Mouse (Mus musculus) liver, embryonic 11.5 days (tissue): ENCODE results near the gene Parva. TPM values are rescaled to one million over a fixed set of nuclear protein-coding genes. Genes with fewer than 3 reads are reported as not detected.

Experiments
- ATAC-seq: fragments of 200-750 bp; cut with Nextera tagmentation; replicated peaks from 2 replicates; pipeline ENCODE4 v1.8.0; 2017; ENCODE audit warnings: moderate number of reproducible peaks, mild to moderate bottlenecking, moderate TSS enrichment, moderate library complexity; ENCODE audit not compliant: low FRiP score
- DNase-seq: peaks from one replicate; pipeline ENCODE4 v3.0.0-alpha.2; 2017; ENCODE audit warnings: low spot score
- H3K27ac ChIP-seq: fragments of 300-500 bp; sonication (generic); 2 replicates; pipeline ENCODE4 v1.5.1; 2014; ENCODE audit warnings: mild to moderate bottlenecking, low read depth, low read length, control low read depth
- H3K27me3 ChIP-seq: fragments of 300-500 bp; sonication (generic); replicated peaks from 2 replicates; pipeline ENCODE4 v1.6.1; 2014; ENCODE audit warnings: low read length, mixed read lengths; ENCODE audit not compliant: control insufficient read depth, insufficient read depth
- H3K36me3 ChIP-seq: fragments of 300-500 bp; sonication (generic); 2 replicates; pipeline ENCODE4 v1.6.1; 2014; ENCODE audit warnings: mild to moderate bottlenecking, low read length, moderate library complexity, mixed read lengths; ENCODE audit not compliant: control insufficient read depth, insufficient read depth
- H3K4me1 ChIP-seq: fragments of 300-500 bp; sonication (generic); replicated peaks from 2 replicates; pipeline ENCODE4 v1.6.1; 2014; ENCODE audit warnings: low read length, mixed read lengths; ENCODE audit not compliant: control insufficient read depth, insufficient read depth
- H3K4me2 ChIP-seq: fragments of 300-500 bp; sonication (generic); 2 replicates; pipeline ENCODE4 v1.6.1; 2014; ENCODE audit warnings: mild to moderate bottlenecking, control low read depth, moderate library complexity
- H3K4me3 ChIP-seq: fragments of 300-500 bp; sonication (generic); 2 replicates; pipeline ENCODE4 v1.5.1; 2014; ENCODE audit warnings: low read depth, low read length, control low read depth
- H3K9ac ChIP-seq: fragments of 300-500 bp; sonication (generic); 2 replicates; pipeline ENCODE4 v1.6.1; 2014; ENCODE audit warnings: low read depth, low read length, control low read depth
- H3K9me3 ChIP-seq: fragments of 300-500 bp; sonication (generic); 2 replicates; pipeline ENCODE4 v1.6.1; 2016; ENCODE audit warnings: low read length, inconsistent platforms, mixed read lengths; ENCODE audit not compliant: control insufficient read depth
- WGBS: fragments of 180-500 bp; shearing (Covaris S2); extraction: QIAGEN DNeasy Blood & Tissue Kit; methylation state at CpG from one replicate; pipeline ENCODE4 v1.1.7; 2014; 5-methylcytosine and 5-hydroxymethylcytosine counted together
- polyA plus RNA-seq: library from polyadenylated mRNA; unstranded; fragments of >200 nt; fragmentation: Nextera tagmentation; extraction: Ambion mirVana; gene quantifications from 2 replicates; pipeline ENCODE4 v1.2.1, GENCODE M21; 2014

Gene Parva
- polyA plus RNA-seq, 1 experiment from 2014 or later, result 24.3 TPM

GRCm38 (mm10) chr7:112444985-112445367, 17.7 kb downstream of the Parva start:
- DNase-seq, result no peak
- no peak for ATAC-seq
- H3K9me3 ChIP-seq, result no peaks in the 10 kb centered on the region
- H3K4me2 ChIP-seq, result no peak overlapping the region
- no peaks in the 10 kb centered on the region; the same call in 1 of the 2 replicates for H3K36me3 ChIP-seq
- no peaks in the 10 kb centered on the region for H3K27me3 ChIP-seq
- no peak overlapping the region for H3K9ac ChIP-seq
- H3K27ac ChIP-seq, result no peak overlapping the region
- no peak overlapping the region for H3K4me3 ChIP-seq
- H3K4me1 ChIP-seq, result peaks cover 8% of the 10 kb centered on the region
- 38% methylated on average over 9 of the region's 9 CpGs for WGBS

- Histone ChIP-seq H3K9me3 (no peaks in the 10 kb centered on the region), H3K27ac (no peak overlapping the region), H3K4me2 (no peak overlapping the region), H3K9ac (no peak overlapping the region), H3K4me1 (peaks cover 8% of the 10 kb centered on the region), H3K36me3 (no peaks in the 10 kb centered on the region; the same call in 1 of the 2 replicates), H3K4me3 (no peak overlapping the region), H3K27me3 (no peaks in the 10 kb centered on the region)
- 82% methylated on average over 4 of the region's 4 CpGs for WGBS
- no peak for ATAC-seq
- no peak for DNase-seq
These were observed 19.2 kb downstream of the Parva start for GRCm38 (mm10) chr7:112446498-112446897.

GRCm38 (mm10) chr7:112449954-112450700, 22.8 kb downstream of the Parva start:
- Histone ChIP-seq H3K4me3 (no peak overlapping the region), H3K9ac (no peak overlapping the region), H3K9me3 (no peaks in the 10 kb centered on the region), H3K27ac (no peak overlapping the region; the same call in 1 of the 2 replicates), H3K27me3 (no peaks in the 10 kb centered on the region), H3K4me1 (peaks cover 5% of the 10 kb centered on the region; the same call in 1 of the 2 replicates), H3K4me2 (no peak overlapping the region), H3K36me3 (no peaks in the 10 kb centered on the region; the same call in 1 of the 2 replicates)
- ATAC-seq (no peak), DNase-seq (no peak)
- WGBS, result 70% methylated on average over 8 of the region's 8 CpGs

- WGBS, result 63% methylated on average over 5 of the region's 5 CpGs
- Histone ChIP-seq H3K36me3 (no peaks in the 10 kb centered on the region), H3K27ac (no peak overlapping the region), H3K4me3 (no peak overlapping the region), H3K4me2 (no peak overlapping the region), H3K9ac (no peak overlapping the region), H3K4me1 (peaks cover 3% of the 10 kb centered on the region; the same call in 1 of the 2 replicates), H3K9me3 (no peaks in the 10 kb centered on the region), H3K27me3 (no peaks in the 10 kb centered on the region)
- DNase-seq (no peak), ATAC-seq (no peak)
These were observed 25.2 kb downstream of the Parva start for GRCm38 (mm10) chr7:112452471-112452870.

DNA sequence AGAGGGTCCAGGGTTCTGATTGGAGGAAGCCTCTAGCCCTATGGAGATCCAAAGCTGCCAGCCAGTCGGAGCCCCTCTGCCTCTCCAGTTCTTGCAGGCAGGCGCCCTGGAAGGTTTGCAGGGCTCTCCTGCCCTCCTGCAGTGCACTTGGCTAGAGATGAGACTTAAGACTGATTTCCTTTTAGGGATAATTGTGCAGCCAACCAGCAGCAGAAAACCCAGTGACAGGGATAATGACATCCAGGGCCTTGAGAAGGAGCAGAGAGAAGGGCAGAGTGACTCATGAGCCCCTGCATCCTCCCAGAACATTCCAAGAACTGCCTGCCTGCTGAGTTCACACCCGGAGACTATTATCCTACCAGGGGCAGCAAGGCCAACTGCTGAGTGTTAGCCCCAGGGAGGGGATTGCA, 26.5 kb downstream of the Parva start:
- H3K27me3 ChIP-seq, result no peaks in the 10 kb centered on the region
- WGBS, result 31% methylated on average over 3 of the region's 3 CpGs
- no peaks in the 10 kb centered on the region for H3K36me3 ChIP-seq
- H3K4me3 ChIP-seq, result no peak overlapping the region
- peak overlapping the region; percentile 21; the same call in 1 of the 2 replicates for H3K27ac ChIP-seq
- peaks cover 3% of the 10 kb centered on the region; the same call in 1 of the 2 replicates for H3K4me1 ChIP-seq
- no peak overlapping the region for H3K9ac ChIP-seq
- DNase-seq (no peak), ATAC-seq (no peak)
- H3K9me3 ChIP-seq, result no peaks in the 10 kb centered on the region
- no peak overlapping the region for H3K4me2 ChIP-seq

DNA sequence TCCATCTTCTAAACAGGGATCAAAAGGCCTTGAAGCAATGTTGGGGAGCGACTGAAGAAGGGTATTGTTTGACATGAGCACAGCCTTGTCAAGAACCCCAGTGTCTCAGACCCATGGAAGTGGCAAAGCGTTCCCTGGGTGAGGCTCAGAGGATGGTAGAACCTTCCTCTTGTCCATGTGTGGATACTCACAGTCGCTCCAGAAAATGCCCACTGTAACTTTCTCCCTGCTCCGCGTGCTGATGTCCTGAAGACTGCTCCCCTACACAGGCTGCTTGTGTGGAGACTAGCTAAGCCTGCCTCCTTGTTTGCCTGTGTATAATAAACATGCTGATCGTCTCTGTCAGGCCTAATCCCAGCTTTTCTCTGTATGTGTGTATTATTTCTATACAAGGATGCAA, 27.1 kb downstream of the Parva start:
- WGBS, result 59% methylated on average over 6 of the region's 6 CpGs
- H3K9ac ChIP-seq, result no peak overlapping the region
- H3K4me1 ChIP-seq, result peaks cover 3% of the 10 kb centered on the region; the same call in 1 of the 2 replicates
- H3K27me3 ChIP-seq, result no peaks in the 10 kb centered on the region
- DNase-seq (no peak), ATAC-seq (no peak)
- no peak overlapping the region for H3K4me3 ChIP-seq
- H3K9me3 ChIP-seq, result no peaks in the 10 kb centered on the region
- peak overlapping the region; percentile 21; the same call in 1 of the 2 replicates for H3K27ac ChIP-seq
- no peak overlapping the region for H3K4me2 ChIP-seq
- no peaks in the 10 kb centered on the region for H3K36me3 ChIP-seq

DNA sequence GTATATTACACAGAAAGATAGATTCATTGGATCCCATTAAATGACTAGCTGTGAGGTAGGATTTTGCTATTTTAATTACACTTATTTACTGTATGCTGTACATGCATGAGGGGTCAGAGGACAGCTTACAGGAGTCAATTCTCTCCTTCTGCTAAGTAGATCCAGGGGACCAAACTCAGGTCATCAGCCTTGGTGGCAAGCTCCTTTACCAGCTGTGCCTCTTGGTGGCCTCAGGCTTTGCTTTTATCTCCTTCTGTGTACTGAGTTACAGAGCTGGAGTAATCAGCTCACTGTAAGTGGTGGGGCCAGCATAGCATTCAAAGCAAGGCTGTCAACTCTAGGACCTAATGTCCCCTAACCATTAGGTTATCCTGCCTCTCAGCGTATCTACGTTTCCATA, 27.6 kb downstream of the Parva start:
- Histone ChIP-seq H3K9me3 (no peaks in the 10 kb centered on the region), H3K27ac (no peak overlapping the region), H3K4me3 (no peak overlapping the region), H3K36me3 (no peaks in the 10 kb centered on the region), H3K4me1 (peaks cover 3% of the 10 kb centered on the region; the same call in 1 of the 2 replicates), H3K4me2 (no peak overlapping the region), H3K9ac (no peak overlapping the region), H3K27me3 (no peaks in the 10 kb centered on the region)
- DNase-seq (no peak), ATAC-seq (no peak)
- 91% methylated on average over 2 of the region's 2 CpGs for WGBS

DNA sequence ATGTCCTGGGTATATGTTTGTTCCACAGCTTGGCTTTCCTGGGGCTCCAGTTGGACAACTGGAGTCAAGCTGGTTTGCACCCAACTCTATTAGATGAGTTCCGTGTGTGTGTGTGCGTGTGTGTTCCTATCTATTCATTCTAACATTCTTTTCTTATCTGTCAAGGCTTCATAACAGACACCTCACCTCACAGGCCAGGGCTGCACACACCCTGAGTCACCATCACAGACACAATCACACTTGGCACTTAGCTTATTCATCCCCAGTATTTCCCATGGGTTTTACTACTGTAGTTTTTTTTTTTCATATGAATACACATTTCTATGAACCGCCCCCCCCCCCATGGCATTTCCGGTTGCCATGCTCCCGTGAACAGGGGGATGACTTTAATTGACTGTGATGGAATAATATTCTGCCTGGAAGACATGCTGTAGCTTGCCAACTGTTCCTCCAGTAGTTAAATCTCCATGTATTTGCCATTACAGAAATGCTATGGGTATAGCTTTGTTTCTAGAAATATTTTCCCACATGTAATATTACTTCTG, 28.3 kb downstream of the Parva start:
- Histone ChIP-seq H3K4me1 (peaks cover 3% of the 10 kb centered on the region; the same call in 1 of the 2 replicates), H3K9ac (no peak overlapping the region)

GRCm38 (mm10) chr7:112457373-112457772, 30.1 kb downstream of the Parva start:
- H3K36me3 ChIP-seq, result no peaks in the 10 kb centered on the region
- ATAC-seq, result no peak
- H3K4me1 ChIP-seq, result peaks cover 3% of the 10 kb centered on the region; the same call in 1 of the 2 replicates
- WGBS, result 90% methylated on average over 4 of the region's 4 CpGs
- H3K27me3 ChIP-seq, result no peaks in the 10 kb centered on the region
- no peak overlapping the region for H3K4me2 ChIP-seq
- H3K9me3 ChIP-seq, result no peaks in the 10 kb centered on the region
- DNase-seq, result no peak
- H3K4me3 ChIP-seq, result no peak overlapping the region
- no peak overlapping the region for H3K27ac ChIP-seq
- no peak overlapping the region for H3K9ac ChIP-seq

More for the DNA sequence above, 28.3 kb downstream of the Parva start:
- no peaks in the 10 kb centered on the region for H3K9me3 ChIP-seq
- H3K4me3 ChIP-seq, result no peak overlapping the region
- DNase-seq (no peak), ATAC-seq (no peak)
- WGBS, result 78% methylated on average over 5 of the region's 5 CpGs
- no peaks in the 10 kb centered on the region for H3K36me3 ChIP-seq
- no peaks in the 10 kb centered on the region for H3K27me3 ChIP-seq
- no peak overlapping the region for H3K4me2 ChIP-seq
- H3K27ac ChIP-seq, result no peak overlapping the region
